Mouse (Mus musculus) bone marrow, adult 2 months (tissue): ENCODE measurements around the gene Gabarap.

Experiments
- CTCF ChIP-seq: fragments of 200-500 bp; IDR thresholded peaks from 2 replicates; pipeline ENCODE4 v1.5.1; 2011; ENCODE audit warnings: low read length, control low read depth; ENCODE audit not compliant: control insufficient read depth, insufficient read depth
- POLR2A ChIP-seq: fragments of 200-500 bp; IDR thresholded peaks from 2 replicates; pipeline ENCODE4 v1.6.1; 2011; ENCODE audit warnings: low read depth, mild to moderate bottlenecking, control low read depth, low read length, borderline replicate concordance; ENCODE audit not compliant: control insufficient read depth

DNA sequence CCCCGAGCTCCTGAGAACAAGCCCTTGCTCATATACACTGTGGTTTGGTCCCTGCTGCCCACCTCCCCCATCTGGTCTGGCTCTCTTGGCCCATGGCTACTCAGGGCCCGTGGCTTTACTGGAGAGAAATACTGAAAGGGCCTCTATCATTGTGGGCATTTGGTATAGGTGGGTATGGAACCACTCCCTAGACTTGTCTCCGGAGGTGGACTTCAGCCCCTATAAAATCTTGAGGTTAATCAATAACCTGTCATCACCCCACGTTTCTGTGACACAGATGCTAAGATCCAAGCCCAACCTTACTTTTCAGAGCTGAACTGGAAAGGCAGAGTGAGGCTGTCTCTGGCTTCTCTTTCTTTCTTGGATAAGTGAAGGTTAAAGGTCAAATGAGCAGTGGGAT lies 22.1 kb upstream of the Gabarap start:
- TF ChIP-seq CTCF (no peak), POLR2A (no peak)
